In the genomic region with DNA sequence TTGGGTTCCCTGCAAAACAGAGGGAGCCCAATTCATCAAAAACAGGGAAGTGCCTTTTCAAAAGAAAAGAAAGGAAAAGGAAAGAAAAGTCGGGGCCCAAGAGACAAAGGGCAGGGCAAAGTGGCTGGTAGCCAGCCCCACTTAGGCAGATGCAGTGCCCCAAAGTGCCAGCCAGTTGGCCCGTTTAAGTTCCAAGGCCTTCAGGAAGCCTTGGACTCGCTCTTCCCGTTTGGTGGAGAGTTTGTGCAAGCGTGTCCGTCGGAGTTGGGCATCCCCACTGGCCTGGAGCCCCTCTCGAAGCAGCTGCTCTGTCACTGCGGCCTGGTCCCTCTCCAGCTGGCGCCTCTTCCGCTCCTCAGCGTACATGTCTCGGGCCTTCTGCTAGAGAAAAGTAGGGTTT, we compare ENCODE assay signal across 18 mouse cellular contexts. TPM values are rescaled to one million over a fixed set of nuclear protein-coding genes. Genes with fewer than 3 reads are reported as not detected.
A peak's percentile ranks its signal among the peaks of the same experiment; 100 is the strongest.
DNase-seq lines count a peak whose midpoint lies in the region; ATAC-seq lines count a peak whose summit lies in the region.
"Had no signal": no experiment of that assay in that cellular context is flagged by ENCODE, and none has a peak within 500 bp of the region (broad histone marks: within the 10 kb centered on the region; RNA-seq: fewer than 3 reads in every experiment).

No protein-coding gene starts in this region.

- H3K4me3 ChIP-seq in embryonic facial prominence, embryonic 10.5 days = 0 out of 2 replicates have a peak overlapping the region, but pooled peaks have one; percentile 1
- H3K4me3 ChIP-seq in forebrain, embryonic 15.5 days = no peak overlapping the region
- no peak overlapping the region for H3K4me3 ChIP-seq in midbrain, embryonic 11.5 days (ENCODE audit: low read depth, low read length)
- H3K4me3 ChIP-seq in limb, embryonic 10.5 days = no peak overlapping the region
- H3K4me3 ChIP-seq: embryonic facial prominence, embryonic 12.5 days; limb, embryonic 15.5 days; lung, embryonic 15.5 days; megakaryocyte, embryonic 14.5 days had no signal

- H3K4me1 ChIP-seq in embryonic facial prominence, embryonic 10.5 days = peaks cover 40% of the 10 kb centered on the region
- peaks cover 48% of the 10 kb centered on the region for H3K4me1 ChIP-seq in forebrain, embryonic 15.5 days
- peaks cover 28% of the 10 kb centered on the region for H3K4me1 ChIP-seq in midbrain, embryonic 11.5 days (ENCODE audit: control insufficient read depth, insufficient read depth, low read length)
- peaks cover 27% of the 10 kb centered on the region for H3K4me1 ChIP-seq in limb, embryonic 10.5 days

- H3K27ac ChIP-seq in embryonic facial prominence, embryonic 10.5 days (replicated peaks) = peak overlapping the region; percentile 30
- peak overlapping the region; percentile 100 for H3K27ac ChIP-seq in forebrain, embryonic 15.5 days (replicated peaks)
- no peak overlapping the region for H3K27ac ChIP-seq in midbrain, embryonic 11.5 days (ENCODE audit: low read depth, low read length)
- no peak overlapping the region for H3K27ac ChIP-seq in limb, embryonic 10.5 days
- H3K27ac ChIP-seq: embryonic facial prominence, embryonic 12.5 days; kidney, postnatal 0 days; limb, embryonic 15.5 days; lung, embryonic 15.5 days had no signal

- intact Hi-C loops in gastrocnemius, postnatal 14 days (cut with DNase I; ENCODE audit: low total_unique reads) = no loop called here
- intact Hi-C loops in gastrocnemius, postnatal 36 days (cut with DNase I) = no loop called here

- no peak overlapping the region for H3K9ac ChIP-seq in forebrain, embryonic 15.5 days (replicated peaks)
- no peak overlapping the region for H3K9ac ChIP-seq in midbrain, embryonic 11.5 days (ENCODE audit: low read length)
- H3K9ac ChIP-seq: embryonic facial prominence, embryonic 12.5 days; limb, embryonic 15.5 days; lung, embryonic 15.5 days had no signal

- H3K9me3 ChIP-seq in embryonic facial prominence, embryonic 10.5 days = no peaks in the 10 kb centered on the region
- H3K9me3 ChIP-seq in forebrain, embryonic 15.5 days = no peaks in the 10 kb centered on the region
- H3K9me3 ChIP-seq in midbrain, embryonic 11.5 days (ENCODE audit: control insufficient read depth, low read length) = no peaks in the 10 kb centered on the region
- H3K9me3 ChIP-seq in limb, embryonic 10.5 days (replicated peaks) = no peaks in the 10 kb centered on the region
- H3K9me3 ChIP-seq: embryonic facial prominence, embryonic 12.5 days; limb, embryonic 15.5 days; lung, embryonic 15.5 days; megakaryocyte, embryonic 14.5 days had no signal

- H3K27me3 ChIP-seq in embryonic facial prominence, embryonic 10.5 days (replicated peaks; ENCODE audit: low read depth, poor library complexity, severe bottlenecking) = no peaks in the 10 kb centered on the region
- no peaks in the 10 kb centered on the region for H3K27me3 ChIP-seq in forebrain, embryonic 15.5 days
- no peaks in the 10 kb centered on the region for H3K27me3 ChIP-seq in midbrain, embryonic 11.5 days (ENCODE audit: control insufficient read depth, insufficient read depth, low read length)
- H3K27me3 ChIP-seq in limb, embryonic 10.5 days (ENCODE audit: low read depth, poor library complexity, severe bottlenecking) = 0 out of 2 replicates have a peak, but pooled peaks cover 4% of the 10 kb centered on the region
- H3K27me3 ChIP-seq: embryonic facial prominence, embryonic 12.5 days; limb, embryonic 15.5 days; lung, embryonic 15.5 days; megakaryocyte, embryonic 14.5 days had no signal

- WGBS in embryonic facial prominence, embryonic 10.5 days = 85% methylated on average over 13 of the region's 13 CpGs
- 39% methylated on average over 13 of the region's 13 CpGs for WGBS in forebrain, embryonic 15.5 days
- WGBS in midbrain, embryonic 11.5 days = 73% methylated on average over 13 of the region's 13 CpGs
- WGBS in limb, embryonic 10.5 days = 94% methylated on average over 13 of the region's 13 CpGs

- ATAC-seq in forebrain, embryonic 15.5 days (replicated peaks) = no peak
- ATAC-seq in midbrain, embryonic 11.5 days (ENCODE audit: low FRiP score) = no peak
- ATAC-seq: activated CD4-positive, CD25-positive, alpha-beta regulatory T cell, adult 4 months had no signal

- H3K4me2 ChIP-seq in forebrain, embryonic 15.5 days (replicated peaks) = no peak overlapping the region
- no peak overlapping the region for H3K4me2 ChIP-seq in midbrain, embryonic 11.5 days
- H3K4me2 ChIP-seq: embryonic facial prominence, embryonic 12.5 days; heart, embryonic 11.5 days; limb, embryonic 15.5 days; lung, embryonic 15.5 days had no signal

- peaks cover 71% of the 10 kb centered on the region for H3K36me3 ChIP-seq in embryonic facial prominence, embryonic 10.5 days (replicated peaks)
- peaks cover 10% of the 10 kb centered on the region for H3K36me3 ChIP-seq in forebrain, embryonic 15.5 days
- H3K36me3 ChIP-seq in midbrain, embryonic 11.5 days (ENCODE audit: control insufficient read depth, insufficient read depth, low read length) = peaks cover under 1% of the 10 kb centered on the region; the same call in 1 of the 2 replicates
- H3K36me3 ChIP-seq in limb, embryonic 10.5 days = peaks cover 58% of the 10 kb centered on the region

- peak; percentile 48 for DNase-seq in gastrocnemius, postnatal 14 days
- no peak for DNase-seq in gastrocnemius, postnatal 36 days
- DNase-seq in embryonic facial prominence, embryonic 10.5 days (ENCODE audit: low spot score) = no peak
- peak; percentile 82 for DNase-seq in midbrain, embryonic 11.5 days (ENCODE audit: low spot score, missing footprints)
- no peak for DNase-seq in lung, postnatal 4 days
- DNase-seq in limb, embryonic 10.5 days (ENCODE audit: low spot score) = no peak
- DNase-seq in frontal cortex, postnatal 36 days (ENCODE audit: low spot score in 2 of 2) = no peak

RNA-seq across cellular contexts. Expression of gene Hmgn2, which starts 2.4 kb away (rescaled TPM):
- 100 to 1,000 TPM; 110 to 135 TPM for total RNA-seq in gastrocnemius, postnatal 14 days (2021)
- total RNA-seq in gastrocnemius, postnatal 36 days (2021) = 10 to 100 TPM; 31.8 to 54.4 TPM
- 2,976 and 3,167 TPM in 2 replicates for polyA plus RNA-seq in embryonic facial prominence, embryonic 10.5 days (2016; fragmentation: Nextera tagmentation; extraction: Ambion mirVana)
- polyA plus RNA-seq in forebrain, embryonic 15.5 days (2015; fragmentation: Nextera tagmentation; extraction: Ambion mirVana) = 2,070 and 2,100 TPM in 2 replicates
- 4,130 and 4,246 TPM in 2 replicates for polyA plus RNA-seq in midbrain, embryonic 11.5 days (2014; fragmentation: Nextera tagmentation; extraction: Ambion mirVana)
- 2,670 and 2,950 TPM in 2 replicates for polyA plus RNA-seq in limb, embryonic 10.5 days (2016; fragmentation: Nextera tagmentation; extraction: Ambion mirVana)

RNA-seq across cellular contexts. Expression of gene Dhdds, which starts 29.8 kb away (rescaled TPM):
- 10 to 100 TPM; 11.3 to 13.0 TPM for total RNA-seq in gastrocnemius, postnatal 14 days (2021)
- total RNA-seq in gastrocnemius, postnatal 36 days (2021) = 10 to 100 TPM; 10.5 to 10.9 TPM
- polyA plus RNA-seq in embryonic facial prominence, embryonic 10.5 days (2016; fragmentation: Nextera tagmentation; extraction: Ambion mirVana) = 41.2 and 42.1 TPM in 2 replicates
- 52.8 and 56.7 TPM in 2 replicates for polyA plus RNA-seq in forebrain, embryonic 15.5 days (2015; fragmentation: Nextera tagmentation; extraction: Ambion mirVana)
- 38.9 and 42.4 TPM in 2 replicates for polyA plus RNA-seq in midbrain, embryonic 11.5 days (2014; fragmentation: Nextera tagmentation; extraction: Ambion mirVana)
- polyA plus RNA-seq in limb, embryonic 10.5 days (2016; fragmentation: Nextera tagmentation; extraction: Ambion mirVana) = 41.8 and 41.9 TPM in 2 replicates

RNA-seq across cellular contexts. Expression of gene Lin28a, which starts 47.8 kb away (rescaled TPM):
- total RNA-seq in gastrocnemius, postnatal 14 days (2021) = 1 to 10 TPM; 1.9 to 3.0 TPM
- 1 to 10 TPM in 1 of 2 experiments, under 1 TPM in 1; 0.28 to 1.1 TPM for total RNA-seq in gastrocnemius, postnatal 36 days (2021)
- polyA plus RNA-seq in embryonic facial prominence, embryonic 10.5 days (2016; fragmentation: Nextera tagmentation; extraction: Ambion mirVana) = 18.7 and 24.2 TPM in 2 replicates
- polyA plus RNA-seq in forebrain, embryonic 15.5 days (2015; fragmentation: Nextera tagmentation; extraction: Ambion mirVana) = not detected in 2 replicates
- 4.7 and 5.6 TPM in 2 replicates for polyA plus RNA-seq in midbrain, embryonic 11.5 days (2014; fragmentation: Nextera tagmentation; extraction: Ambion mirVana)
- 16.7 and 46.5 TPM in 2 replicates for polyA plus RNA-seq in limb, embryonic 10.5 days (2016; fragmentation: Nextera tagmentation; extraction: Ambion mirVana)
- total RNA-seq: left cerebral cortex, adult 18-20 months; MEL had no signal
- polyA plus RNA-seq: activated CD4-positive, CD25-positive, alpha-beta regulatory T cell, adult 4 months; kidney, postnatal 0 days; limb, embryonic 15.5 days; urinary bladder, adult 2 months had no signal

Comparison
In these comparisons a context has a peak if more than half of its experiments do, and no peak if none do; other contexts are left out.
1. DNase-seq: peak in gastrocnemius, postnatal 14 days (single experiment) and midbrain, embryonic 11.5 days (single experiment); none in gastrocnemius, postnatal 36 days (0 of 2), embryonic facial prominence, embryonic 10.5 days (single experiment), lung, postnatal 4 days (0 of 2), limb, embryonic 10.5 days (single experiment) and frontal cortex, postnatal 36 days (0 of 2).
2. H3K27ac ChIP-seq: peak in embryonic facial prominence, embryonic 10.5 days (single experiment) and forebrain, embryonic 15.5 days (single experiment); none in midbrain, embryonic 11.5 days (single experiment) and limb, embryonic 10.5 days (single experiment).